21 mouse cellular contexts compared by ENCODE assay signal in genomic region chr19:27260621-27261278, GRCm38 (mm10). TPM values are rescaled to one million over a fixed set of nuclear protein-coding genes. Genes with fewer than 3 reads are reported as not detected.
A peak's percentile ranks its signal among the peaks of the same experiment; 100 is the strongest.
DNase-seq lines count a peak whose midpoint lies in the region; ATAC-seq and TF ChIP-seq lines count a peak whose summit lies in the region.
"Had no signal": no experiment of that assay in that cellular context is flagged by ENCODE, and none has a peak within 500 bp of the region (broad histone marks: within the 10 kb centered on the region; RNA-seq: fewer than 3 reads in every experiment).

No protein-coding gene starts in this region.

- no peak for DNase-seq in embryonic facial prominence, embryonic 10.5 days (ENCODE audit: low spot score)
- peak; percentile 10 for DNase-seq in MN1 (ENCODE audit: low spot score)
- DNase-seq in lung, postnatal 14 days = peak; percentile 29
- DNase-seq in thymus, postnatal 0 days (ENCODE audit: low spot score) = no peak
- no peak for DNase-seq in stomach, postnatal 0 days (ENCODE audit: low spot score)
- no peak for DNase-seq in kidney, postnatal 10 days
- DNase-seq: B cell, adult 2 months; cerebellum, adult 11-12 months; cerebellum, postnatal 25 days; heart, postnatal 36 days; kidney, postnatal 36 days; lung, embryonic 14.5 days; right cerebral cortex, postnatal 4 days had no signal

- peak overlapping the region; percentile 3; the same call in 1 of the 2 replicates for H3K27ac ChIP-seq in embryonic facial prominence, embryonic 13.5 days
- H3K27ac ChIP-seq in embryonic facial prominence, embryonic 10.5 days (replicated peaks) = no peak overlapping the region
- H3K27ac ChIP-seq in embryonic fibroblast, embryonic 13.5 days (ENCODE audit: insufficient read depth, low read length) = peak overlapping the region; percentile 90
- H3K27ac ChIP-seq in stomach, postnatal 0 days (replicated peaks) = no peak overlapping the region
- H3K27ac ChIP-seq: hindbrain, embryonic 15.5 days; midbrain, embryonic 10.5 days had no signal

- H3K4me1 ChIP-seq in embryonic facial prominence, embryonic 13.5 days = peaks cover 14% of the 10 kb centered on the region
- peaks cover 11% of the 10 kb centered on the region for H3K4me1 ChIP-seq in embryonic facial prominence, embryonic 10.5 days
- H3K4me1 ChIP-seq in embryonic fibroblast, embryonic 13.5 days (ENCODE audit: control insufficient read depth, insufficient read depth, low read length) = peaks cover 6% of the 10 kb centered on the region
- no peaks in the 10 kb centered on the region for H3K4me1 ChIP-seq in stomach, postnatal 0 days (replicated peaks; ENCODE audit: control insufficient read depth, insufficient read depth)
- H3K4me1 ChIP-seq: hindbrain, embryonic 15.5 days had no signal

- no peak overlapping the region for H3K4me2 ChIP-seq in embryonic facial prominence, embryonic 13.5 days
- no peak overlapping the region for H3K4me2 ChIP-seq in stomach, postnatal 0 days (replicated peaks; ENCODE audit: low read depth)
- H3K4me2 ChIP-seq: heart, embryonic 12.5 days; hindbrain, embryonic 15.5 days; lung, embryonic 14.5 days had no signal

- no peak overlapping the region for H3K4me3 ChIP-seq in embryonic facial prominence, embryonic 13.5 days
- no peak overlapping the region for H3K4me3 ChIP-seq in embryonic facial prominence, embryonic 10.5 days
- no peak overlapping the region for H3K4me3 ChIP-seq in embryonic fibroblast, embryonic 13.5 days (ENCODE audit: insufficient read depth, low read length)
- H3K4me3 ChIP-seq in stomach, postnatal 0 days (ENCODE audit: low read depth, low read length) = no peak overlapping the region
- H3K4me3 ChIP-seq: heart, embryonic 12.5 days; hindbrain, embryonic 15.5 days; midbrain, embryonic 10.5 days had no signal

- H3K9me3 ChIP-seq in embryonic facial prominence, embryonic 13.5 days = no peaks in the 10 kb centered on the region
- H3K9me3 ChIP-seq in embryonic facial prominence, embryonic 10.5 days = no peaks in the 10 kb centered on the region
- H3K9me3 ChIP-seq in stomach, postnatal 0 days (ENCODE audit: control insufficient read depth, low read length) = no peaks in the 10 kb centered on the region
- H3K9me3 ChIP-seq: heart, embryonic 12.5 days; hindbrain, embryonic 15.5 days; midbrain, embryonic 10.5 days had no signal

- no peak for ATAC-seq in embryonic facial prominence, embryonic 13.5 days (ENCODE audit: insufficient number of reproducible peaks, insufficient read depth, low FRiP score, low TSS enrichment, low read depth)
- ATAC-seq in stomach, postnatal 0 days (ENCODE audit: low FRiP score, low TSS enrichment) = no peak
- ATAC-seq: activated CD4-positive, CD25-positive, alpha-beta regulatory T cell, adult 4 months; intestine, postnatal 0 days; Patski had no signal

- no peaks in the 10 kb centered on the region for H3K36me3 ChIP-seq in embryonic facial prominence, embryonic 13.5 days
- no peaks in the 10 kb centered on the region for H3K36me3 ChIP-seq in embryonic facial prominence, embryonic 10.5 days (replicated peaks)
- no peaks in the 10 kb centered on the region for H3K36me3 ChIP-seq in stomach, postnatal 0 days (ENCODE audit: control insufficient read depth, insufficient read depth, low read length)
- H3K36me3 ChIP-seq: heart, embryonic 12.5 days; hindbrain, embryonic 15.5 days; midbrain, embryonic 10.5 days had no signal

- TF ChIP-seq POLR2A in embryonic fibroblast, embryonic 13.5 days (IDR thresholded peaks at IDR 0.05; ENCODE audit: low read depth, low read length) = no peak

- no peak for TF ChIP-seq CTCF in embryonic fibroblast, embryonic 13.5 days (IDR thresholded peaks at IDR 0.05; ENCODE audit: borderline replicate concordance, insufficient read depth, low read length)
- TF ChIP-seq CTCF in stomach, postnatal 0 days (IDR thresholded peaks at IDR 0.05; ENCODE audit: low read depth) = no peak

- 74% methylated on average over 8 of the region's 8 CpGs for WGBS in embryonic facial prominence, embryonic 13.5 days
- WGBS in embryonic facial prominence, embryonic 10.5 days = 92% methylated on average over 8 of the region's 8 CpGs
- WGBS in stomach, postnatal 0 days = 65% methylated on average over 8 of the region's 8 CpGs

- no peaks in the 10 kb centered on the region for H3K27me3 ChIP-seq in embryonic facial prominence, embryonic 13.5 days
- H3K27me3 ChIP-seq in embryonic facial prominence, embryonic 10.5 days (replicated peaks; ENCODE audit: low read depth, poor library complexity, severe bottlenecking) = no peaks in the 10 kb centered on the region
- no peaks in the 10 kb centered on the region for H3K27me3 ChIP-seq in stomach, postnatal 0 days (ENCODE audit: control insufficient read depth, insufficient read depth, low read length)
- H3K27me3 ChIP-seq: heart, embryonic 12.5 days; hindbrain, embryonic 15.5 days; Patski had no signal

- no peak overlapping the region for H3K9ac ChIP-seq in embryonic facial prominence, embryonic 13.5 days
- no peak overlapping the region for H3K9ac ChIP-seq in stomach, postnatal 0 days (ENCODE audit: low read length)
- H3K9ac ChIP-seq: heart, embryonic 12.5 days; hindbrain, embryonic 15.5 days; lung, embryonic 14.5 days had no signal

- no peak for TF ChIP-seq EP300 in stomach, postnatal 0 days (optimal IDR thresholded peaks at IDR 0.05)

RNA-seq across cellular contexts. Expression of gene Vldlr, which starts 44.5 kb away (rescaled TPM):
- polyA plus RNA-seq in embryonic facial prominence, embryonic 13.5 days (2015; fragmentation: Nextera tagmentation; extraction: Ambion mirVana) = 14.2 and 17.3 TPM in 2 replicates
- polyA plus RNA-seq in embryonic facial prominence, embryonic 10.5 days (2016; fragmentation: Nextera tagmentation; extraction: Ambion mirVana) = 3.7 and 4.8 TPM in 2 replicates
- polyA plus RNA-seq in embryonic fibroblast, embryonic 13.5 days (2011; ENCODE audit: insufficient read length, low read depth, missing spikeins) = 35.2 and 50.4 TPM in 2 replicates
- 2.3 and 2.4 TPM in 2 replicates for polyA plus RNA-seq in thymus, postnatal 0 days (2015; fragmentation: Nextera tagmentation; extraction: Ambion mirVana)
- 6.0 and 6.7 TPM in 2 replicates for polyA plus RNA-seq in stomach, postnatal 0 days (2015; fragmentation: Nextera tagmentation; extraction: Ambion mirVana)
- polyA plus RNA-seq: activated CD4-positive, CD25-positive, alpha-beta regulatory T cell, adult 4 months had no signal

Comparison
In these comparisons a context has a peak if more than half of its experiments do, and no peak if none do; other contexts are left out.
1. H3K27ac ChIP-seq: peak in embryonic facial prominence, embryonic 13.5 days (single experiment) and embryonic fibroblast, embryonic 13.5 days (single experiment); none in embryonic facial prominence, embryonic 10.5 days (single experiment) and stomach, postnatal 0 days (single experiment).
2. DNase-seq: peak in MN1 (single experiment) and lung, postnatal 14 days (single experiment); none in embryonic facial prominence, embryonic 10.5 days (single experiment), thymus, postnatal 0 days (single experiment), stomach, postnatal 0 days (single experiment) and kidney, postnatal 10 days (single experiment).